Mouse (Mus musculus): ENCODE results near the gene Ppip5k2. TPM values are rescaled to one million over a fixed set of nuclear protein-coding genes. Genes with fewer than 3 reads are reported as not detected.
A peak's percentile ranks its signal among the peaks of the same experiment; 100 is the strongest.

Ppip5k2 gene
- total and polyA plus RNA-seq, 3 experiments, result 26.9 to 84.1 (median 69.8) TPM

DNA sequence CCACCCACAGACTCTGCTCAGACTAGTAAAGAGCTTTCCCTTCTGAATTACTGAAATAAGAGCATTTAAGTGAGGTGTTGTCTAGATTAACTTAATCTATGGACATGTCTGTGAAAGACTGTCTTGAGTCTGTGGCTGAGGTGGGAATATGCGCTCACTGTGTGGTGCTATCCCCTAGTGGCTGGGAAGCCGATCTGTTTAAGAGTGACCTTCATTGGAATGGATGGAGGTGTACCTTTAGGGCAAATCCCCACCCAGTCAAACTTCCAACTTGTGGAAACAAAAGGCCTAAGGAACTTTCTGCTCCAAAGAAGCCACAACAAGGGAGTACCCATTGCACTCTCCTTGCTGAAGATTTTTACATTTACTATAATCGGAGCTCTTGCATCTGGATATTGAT lies 23.9 kb upstream of the Ppip5k2 start:
- TF ChIP-seq CTCF (IDR thresholded peaks at IDR 0.05) (no peak), POLR2A (IDR thresholded peaks at IDR 0.05; ENCODE audit: insufficient read depth, low read depth, low read length) (no peak), EP300 (IDR thresholded peaks at IDR 0.05; ENCODE audit: insufficient read depth, low read depth, low read length) (no peak)
- Histone ChIP-seq H3K4me1 (ENCODE audit: control insufficient read depth, insufficient read depth, low read length) (no peaks in the 10 kb centered on the region), H3K9ac (ENCODE audit: low read depth, low read length) (no peak overlapping the region), H3K79me2 (replicated peaks; ENCODE audit: control insufficient read depth, insufficient read depth, low read length) (no peaks in the 10 kb centered on the region), H3K36me3 (ENCODE audit: control insufficient read depth, insufficient read depth, low read length) (peaks cover 2% of the 10 kb centered on the region), H3K27me3 (ENCODE audit: control insufficient read depth, insufficient read depth, low read length) (no peaks in the 10 kb centered on the region), H3K27ac (no peak overlapping the region), H3K4me3 (no peak overlapping the region)
- no peak for DNase-seq
- intact Hi-C loops (cut with DNase I), result loop anchor here (5.0 kb wide), 1 partner anchor 37 kb away; no protein-coding TSS in a partner anchor
- WGBS, result 81% methylated on average over 3 of the region's 3 CpGs

GRCm38 (mm10) chr1:97788490-97788889 lies 18.3 kb upstream of the Ppip5k2 start:
- TF ChIP-seq EP300 (IDR thresholded peaks at IDR 0.05; ENCODE audit: insufficient read depth, low read depth, low read length) (no peak), POLR2A (IDR thresholded peaks at IDR 0.05; ENCODE audit: insufficient read depth, low read depth, low read length) (no peak), CTCF (IDR thresholded peaks at IDR 0.05) (no peak)
- WGBS, result 42% methylated on average over 2 of the region's 2 CpGs
- no peaks in the 10 kb centered on the region for H3K79me2 ChIP-seq (replicated peaks; ENCODE audit: control insufficient read depth, insufficient read depth, low read length)
- no peak for DNase-seq
- peaks cover 9% of the 10 kb centered on the region for H3K36me3 ChIP-seq (ENCODE audit: control insufficient read depth, insufficient read depth, low read length)
- no peaks in the 10 kb centered on the region; the same call in 1 of the 2 replicates for H3K4me1 ChIP-seq (ENCODE audit: control insufficient read depth, insufficient read depth, low read length)
- H3K9ac ChIP-seq (ENCODE audit: low read depth, low read length), result no peak overlapping the region
- H3K27ac ChIP-seq, result peak overlapping the region; percentile 72
- no peak overlapping the region for H3K4me3 ChIP-seq
- H3K27me3 ChIP-seq (ENCODE audit: control insufficient read depth, insufficient read depth, low read length), result no peaks in the 10 kb centered on the region
- intact Hi-C loops (cut with DNase I), result no loop called here

DNA sequence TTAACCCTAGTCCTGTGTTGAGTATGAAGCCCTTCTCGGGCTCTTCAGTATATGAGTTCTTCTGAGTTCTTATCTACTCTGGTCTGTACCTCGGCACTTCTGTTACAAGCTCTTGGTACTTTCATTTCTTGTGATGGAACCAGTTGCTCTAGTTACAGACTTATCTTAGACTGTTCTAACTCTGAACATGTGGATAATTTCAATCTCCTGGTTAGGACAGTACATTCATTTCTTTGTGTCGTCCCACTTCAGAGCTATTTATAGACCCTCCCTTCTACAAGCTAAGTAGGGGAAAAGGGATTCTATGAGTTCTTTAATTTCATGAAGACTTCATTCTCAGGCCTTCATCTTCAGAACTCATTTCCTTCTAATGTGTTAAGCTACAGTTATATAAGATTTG lies 17.5 kb upstream of the Ppip5k2 start:
- H3K79me2 ChIP-seq (replicated peaks; ENCODE audit: control insufficient read depth, insufficient read depth, low read length), result no peaks in the 10 kb centered on the region
- no peaks in the 10 kb centered on the region for H3K27me3 ChIP-seq (ENCODE audit: control insufficient read depth, insufficient read depth, low read length)
- H3K4me3 ChIP-seq, result no peak overlapping the region
- DNase-seq, result no peak
- intact Hi-C loops (cut with DNase I), result no loop called here
- peak overlapping the region; percentile 72 for H3K27ac ChIP-seq
- no peak overlapping the region for H3K9ac ChIP-seq (ENCODE audit: low read depth, low read length)
- TF ChIP-seq POLR2A (IDR thresholded peaks at IDR 0.05; ENCODE audit: insufficient read depth, low read depth, low read length), result no peak
- TF ChIP-seq CTCF (IDR thresholded peaks at IDR 0.05), result no peak
- no peak for TF ChIP-seq EP300 (IDR thresholded peaks at IDR 0.05; ENCODE audit: insufficient read depth, low read depth, low read length)
- no peaks in the 10 kb centered on the region; the same call in 1 of the 2 replicates for H3K4me1 ChIP-seq (ENCODE audit: control insufficient read depth, insufficient read depth, low read length)
- 43% methylated on average over 3 of the region's 3 CpGs for WGBS
- H3K36me3 ChIP-seq (ENCODE audit: control insufficient read depth, insufficient read depth, low read length), result peaks cover 9% of the 10 kb centered on the region

- H3K36me3 ChIP-seq (ENCODE audit: control insufficient read depth, insufficient read depth, low read length), result peaks cover 9% of the 10 kb centered on the region
- intact Hi-C loops (cut with DNase I), result no loop called here
- H3K4me3 ChIP-seq, result no peak overlapping the region
- no peak overlapping the region; the same call in 1 of the 2 replicates for H3K27ac ChIP-seq
- no peak for DNase-seq
- H3K79me2 ChIP-seq (replicated peaks; ENCODE audit: control insufficient read depth, insufficient read depth, low read length), result no peaks in the 10 kb centered on the region
- no peak for TF ChIP-seq CTCF (IDR thresholded peaks at IDR 0.05)
- TF ChIP-seq EP300 (IDR thresholded peaks at IDR 0.05; ENCODE audit: insufficient read depth, low read depth, low read length), result no peak
- no peaks in the 10 kb centered on the region; the same call in 1 of the 2 replicates for H3K4me1 ChIP-seq (ENCODE audit: control insufficient read depth, insufficient read depth, low read length)
- no peak overlapping the region for H3K9ac ChIP-seq (ENCODE audit: low read depth, low read length)
- no peaks in the 10 kb centered on the region for H3K27me3 ChIP-seq (ENCODE audit: control insufficient read depth, insufficient read depth, low read length)
- WGBS, result 76% methylated on average over 11 of the region's 11 CpGs
These were observed 15.6 kb upstream of the Ppip5k2 start for GRCm38 (mm10) chr1:97785685-97786393.

DNA sequence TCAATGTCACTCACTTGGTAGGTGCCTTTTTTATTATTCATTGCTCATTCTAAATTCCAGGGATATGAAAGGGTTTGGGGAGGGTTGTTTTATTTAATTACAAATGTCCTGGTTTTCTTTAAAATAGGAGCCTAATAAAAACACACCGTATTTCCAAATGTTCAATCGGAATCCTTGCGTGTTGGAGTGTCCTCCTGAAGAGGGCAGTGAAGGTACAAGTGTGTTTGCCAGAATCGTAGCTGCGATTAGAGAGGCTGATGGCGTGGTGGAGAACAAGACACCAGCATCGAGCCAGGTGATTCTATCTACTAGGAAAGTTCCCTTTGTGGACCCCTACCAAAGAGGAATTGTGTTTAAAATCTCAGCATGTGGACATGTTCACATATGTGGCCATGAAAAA lies 14.7 kb upstream of the Ppip5k2 start:
- WGBS, result 64% methylated on average over 7 of the region's 7 CpGs
- no peak overlapping the region for H3K4me3 ChIP-seq
- no peak for DNase-seq

DNA sequence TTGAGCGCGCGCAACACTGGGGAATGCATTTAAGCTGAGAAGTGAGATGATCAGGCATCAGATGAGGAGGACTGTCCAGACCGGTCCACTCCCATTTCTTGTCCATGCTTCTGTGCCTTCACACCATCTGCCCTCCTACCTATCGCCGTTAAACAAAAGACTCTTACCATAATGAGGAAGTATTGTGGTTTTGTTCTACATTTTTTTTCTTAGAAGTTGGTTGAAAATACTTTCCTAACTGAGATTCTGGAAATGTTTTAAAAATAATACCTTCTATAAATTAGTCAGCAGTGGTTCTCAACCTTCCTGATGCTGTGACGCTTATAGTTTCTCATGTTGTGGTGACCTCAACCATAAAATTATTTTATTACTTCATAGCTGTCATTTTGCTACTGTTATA lies 11.5 kb upstream of the Ppip5k2 start:
- intact Hi-C loops (cut with DNase I), result no loop called here
- H3K9ac ChIP-seq (ENCODE audit: low read depth, low read length), result no peak overlapping the region
- no peak overlapping the region for H3K4me3 ChIP-seq
- no peaks in the 10 kb centered on the region for H3K79me2 ChIP-seq (replicated peaks; ENCODE audit: control insufficient read depth, insufficient read depth, low read length)
- H3K27ac ChIP-seq, result no peak overlapping the region
- 93% methylated on average over 7 of the region's 7 CpGs for WGBS
- DNase-seq, result no peak
- H3K36me3 ChIP-seq (ENCODE audit: control insufficient read depth, insufficient read depth, low read length), result peaks cover 6% of the 10 kb centered on the region
- TF ChIP-seq CTCF (IDR thresholded peaks at IDR 0.05), result no peak
- TF ChIP-seq POLR2A (IDR thresholded peaks at IDR 0.05; ENCODE audit: insufficient read depth, low read depth, low read length), result no peak
- TF ChIP-seq EP300 (IDR thresholded peaks at IDR 0.05; ENCODE audit: insufficient read depth, low read depth, low read length), result no peak
- H3K4me1 ChIP-seq (ENCODE audit: control insufficient read depth, insufficient read depth, low read length), result no peaks in the 10 kb centered on the region; the same call in 1 of the 2 replicates
- H3K27me3 ChIP-seq (ENCODE audit: control insufficient read depth, insufficient read depth, low read length), result no peaks in the 10 kb centered on the region

More for the DNA sequence above, 14.7 kb upstream of the Ppip5k2 start:
- Histone ChIP-seq H3K79me2 (replicated peaks; ENCODE audit: control insufficient read depth, insufficient read depth, low read length) (no peaks in the 10 kb centered on the region), H3K27me3 (ENCODE audit: control insufficient read depth, insufficient read depth, low read length) (no peaks in the 10 kb centered on the region), H3K4me1 (ENCODE audit: control insufficient read depth, insufficient read depth, low read length) (no peaks in the 10 kb centered on the region; the same call in 1 of the 2 replicates), H3K9ac (ENCODE audit: low read depth, low read length) (no peak overlapping the region), H3K27ac (no peak overlapping the region), H3K36me3 (ENCODE audit: control insufficient read depth, insufficient read depth, low read length) (peaks cover 9% of the 10 kb centered on the region)
- intact Hi-C loops (cut with DNase I), result no loop called here
- TF ChIP-seq POLR2A (IDR thresholded peaks at IDR 0.05; ENCODE audit: insufficient read depth, low read depth, low read length), result no peak
- peak; percentile 61 for TF ChIP-seq CTCF (IDR thresholded peaks at IDR 0.05)
- no peak for TF ChIP-seq EP300 (IDR thresholded peaks at IDR 0.05; ENCODE audit: insufficient read depth, low read depth, low read length)

All from heart, adult 2 months (tissue).